Mouse (Mus musculus) CD4-positive, CD25-positive, alpha-beta regulatory T cell, adult 9 weeks (primary cell): ENCODE results near the gene Olfr1313. TPM values are rescaled to one million over a fixed set of nuclear protein-coding genes. Genes with fewer than 3 reads are reported as not detected.

Experiments
- polyA plus RNA-seq: library from polyadenylated mRNA; unstranded; fragments of 100-300 nt; shearing (Covaris generic); gene quantifications from one replicate; pipeline ENCODE4 v1.2.1, GENCODE M21; 2017

The Olfr1313 gene
- polyA plus RNA-seq = not detected

GRCm38 (mm10) chr2:112077743-112078142, at the start of gene Olfr1313:
TSS of gene Olfr1313 (minus strand) at chr2:112077843.

GRCm38 (mm10) chr2:112115340-112115739, 37.7 kb upstream of the Olfr1313 start, which contains the start of gene Olfr1315-ps1:
TSS of gene Olfr1315-ps1 (minus strand) at chr2:112115440.

GRCm38 (mm10) chr2:112096681-112097080, 19.0 kb upstream of the Olfr1313 start, which contains the start of gene Olfr1314:
TSS of gene Olfr1314 (minus strand) at chr2:112096781.

GRCm38 (mm10) chr2:112050138-112050537, 27.5 kb downstream of the Olfr1313 start, which contains the start of gene Olfr1312:
TSS of gene Olfr1312 (minus strand) at chr2:112050238.

GRCm38 (mm10) chr2:112024312-112024711, 53.3 kb downstream of the Olfr1313 start, which contains the start of gene Olfr1311:
TSS of gene Olfr1311 (minus strand) at chr2:112024412.

Other genes with a start within 250 kb of the Olfr1313 start
- not detected for gene Olfr1305, start 200.7 kb downstream of the Olfr1313 start, polyA plus RNA-seq
- gene Olfr1306, start 161.6 kb downstream of the Olfr1313 start, polyA plus RNA-seq = not detected
- 0.06 TPM for gene Olfr1307, start 128.4 kb downstream of the Olfr1313 start, polyA plus RNA-seq
- gene Olfr1308, start 112.9 kb downstream of the Olfr1313 start, polyA plus RNA-seq = not detected
- gene Olfr1309, start 87.6 kb downstream of the Olfr1313 start, polyA plus RNA-seq = not detected
- gene Olfr1310, start 65.1 kb downstream of the Olfr1313 start, polyA plus RNA-seq = not detected
- gene Olfr1311, start 53.4 kb downstream of the Olfr1313 start, polyA plus RNA-seq = not detected
- gene Olfr1312, start 27.6 kb downstream of the Olfr1313 start, polyA plus RNA-seq = 0.06 TPM
- gene Olfr1314, start 18.9 kb upstream of the Olfr1313 start, polyA plus RNA-seq = not detected
- not detected for gene Olfr1315-ps1, start 37.6 kb upstream of the Olfr1313 start, polyA plus RNA-seq
- gene Olfr1316, start 57.1 kb upstream of the Olfr1313 start, polyA plus RNA-seq = not detected
- gene Olfr1317, start 62.5 kb upstream of the Olfr1313 start, polyA plus RNA-seq = not detected
- gene Olfr1318, start 76.4 kb upstream of the Olfr1313 start, polyA plus RNA-seq = not detected
- gene Lpcat4, start 161.6 kb upstream of the Olfr1313 start, polyA plus RNA-seq = 45.2 TPM
- not detected for gene Nutm1, start 181.4 kb upstream of the Olfr1313 start, polyA plus RNA-seq
- 184 TPM for gene Nop10, start 184.1 kb upstream of the Olfr1313 start, polyA plus RNA-seq
- gene Slc12a6, start 188.0 kb upstream of the Olfr1313 start, polyA plus RNA-seq = 82.9 TPM
- gene Gm21985, start 188.5 kb upstream of the Olfr1313 start, polyA plus RNA-seq = not detected